Mouse (Mus musculus) spleen, adult 2 months (tissue): ENCODE results near the gene Dgkz.

Source experiments
- CTCF ChIP-seq: fragments of 200-500 bp; IDR thresholded peaks from 2 replicates; pipeline ENCODE4 v1.5.1; 2011; ENCODE audit warnings: mild to moderate bottlenecking, inconsistent platforms; ENCODE audit not compliant: insufficient read depth, insufficient read length, insufficient replicate concordance; ENCODE audit errors: extremely low read depth
- POLR2A ChIP-seq: fragments of 200-500 bp; IDR thresholded peaks from 2 replicates; pipeline ENCODE4 v1.6.1; 2011; ENCODE audit warnings: low read depth, low read length, inconsistent platforms

GRCm38 (mm10) chr2:91986071-91986470 is 10.4 kb upstream of the Dgkz start:
- TF ChIP-seq CTCF (peak; percentile 51; the same call in 1 of the 2 replicates), POLR2A (no peak)
